Mouse (Mus musculus) cerebellum, adult 11 months (tissue): Measurements from ENCODE around the gene Nudt14.

Source experiments
- DNase-seq: peaks from one replicate; pipeline ENCODE4 v3.0.0; 2022

The Nudt14 gene

GRCm38 (mm10) chr12:112947307-112947706 lies 5.4 kb upstream of the Nudt14 start:
- DNase-seq = no peak

GRCm38 (mm10) chr12:112943669-112944068 lies 1.7 kb upstream of the Nudt14 start:
- no peak for DNase-seq

DNA sequence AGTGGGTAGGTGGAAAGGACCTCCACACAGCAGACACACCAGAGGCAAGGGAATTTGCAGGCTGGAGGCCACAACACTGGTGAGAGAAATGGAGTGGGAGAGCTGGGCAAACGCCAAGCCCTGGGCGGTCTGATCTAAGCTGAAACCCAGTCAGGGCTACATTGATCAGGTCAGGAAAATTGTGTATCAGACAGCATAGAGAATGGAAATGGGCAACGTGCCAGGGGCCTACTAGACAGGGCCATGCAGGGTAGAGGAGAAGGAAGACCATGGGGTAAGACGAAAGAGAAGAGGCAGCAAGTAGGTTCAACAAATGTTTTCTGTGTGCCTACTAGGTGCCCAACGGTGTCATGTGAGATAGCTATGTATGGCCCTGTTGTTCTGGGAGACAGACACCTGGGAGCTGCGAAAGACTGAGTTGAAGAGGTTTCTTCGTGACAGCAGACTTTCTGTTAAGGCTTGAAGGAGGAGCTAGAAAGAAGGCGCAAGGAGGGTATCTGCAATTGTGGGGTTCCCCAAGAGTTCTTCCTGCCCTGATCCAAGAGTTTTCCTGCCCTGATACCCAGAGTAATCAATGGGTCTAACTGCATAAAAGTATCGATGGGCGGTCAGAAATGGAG lies 658 bp downstream of the Nudt14 start:
- peak; percentile 60 for DNase-seq

DNA sequence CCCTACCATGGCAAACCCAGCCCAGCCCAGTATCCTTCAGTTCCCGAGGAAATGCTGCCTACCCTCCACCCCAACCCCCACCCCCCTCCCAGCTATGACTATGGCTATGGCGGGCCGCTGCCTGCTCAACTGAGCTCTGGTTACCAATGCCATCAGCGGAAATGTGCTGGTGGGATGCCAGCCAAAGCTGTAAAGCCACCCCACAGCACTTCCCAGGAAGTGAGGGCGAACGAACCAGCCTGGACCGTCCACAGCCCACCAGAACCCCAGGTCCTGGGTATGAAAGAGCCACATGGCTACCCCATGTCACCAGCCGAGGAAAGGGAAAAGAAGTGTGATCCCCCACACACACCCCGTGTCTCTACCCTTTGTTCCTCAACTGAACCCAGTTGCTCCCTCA lies 1.2 kb downstream of the Nudt14 start:
- no peak for DNase-seq

DNA sequence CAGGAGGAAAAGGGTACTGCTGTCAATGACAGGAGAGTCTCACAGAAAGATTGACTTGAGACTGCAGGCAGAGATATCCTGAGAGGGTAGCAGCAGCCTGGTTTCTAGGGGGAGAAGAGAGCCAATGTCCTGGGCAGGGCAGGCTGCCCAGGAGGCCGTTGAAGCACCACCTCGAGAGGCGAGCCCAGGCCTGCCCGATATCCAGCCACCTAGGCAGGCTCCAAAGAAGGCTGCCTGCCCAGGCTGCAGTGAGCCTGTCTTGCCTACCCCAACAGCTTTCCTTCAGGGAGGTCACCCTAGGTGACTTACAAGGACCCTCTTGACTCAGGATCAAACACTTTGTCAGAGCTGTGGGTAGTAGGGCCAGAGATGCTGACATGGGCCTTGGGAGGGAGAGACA lies 1.7 kb downstream of the Nudt14 start:
- no peak for DNase-seq

GRCm38 (mm10) chr12:112938873-112939565 lies 2.9 kb downstream of the Nudt14 start:
- peak; percentile 70 for DNase-seq

DNA sequence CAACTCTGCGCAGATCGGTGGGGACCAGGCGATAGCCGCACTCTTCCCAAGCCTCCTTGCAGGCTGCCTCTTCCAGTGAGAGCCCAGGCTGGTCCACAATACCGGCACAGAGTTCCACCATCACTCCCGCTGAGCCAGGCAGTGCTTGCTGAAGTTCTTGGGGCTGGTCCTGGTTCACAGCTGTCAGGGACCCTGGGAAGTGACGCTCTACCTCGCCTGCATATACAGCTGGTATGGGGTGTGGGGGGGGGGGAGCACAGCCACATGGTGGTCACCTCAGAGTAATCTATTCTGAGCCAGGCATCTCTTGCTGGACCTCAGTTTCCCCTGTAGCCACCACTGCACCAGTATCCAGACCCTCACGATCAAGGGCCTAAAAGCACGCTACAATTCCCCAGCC lies 3.6 kb downstream of the Nudt14 start:
- no peak for DNase-seq

GRCm38 (mm10) chr12:112937906-112938305 lies 4.0 kb downstream of the Nudt14 start:
- DNase-seq = no peak

GRCm38 (mm10) chr12:112932647-112933046 lies 9.3 kb downstream of the Nudt14 start:
- DNase-seq = no peak

GRCm38 (mm10) chr12:112929562-112930352 lies 12.2 kb downstream of the Nudt14 start, which contains the start of gene Jag2:
Gene Jag2, minus strand, starts transcription at chr12:112929776.
- DNase-seq = no peak

- no peak for DNase-seq
Measured at GRCm38 (mm10) chr12:112928401-112929241, 13.3 kb downstream of the Nudt14 start.

DNA sequence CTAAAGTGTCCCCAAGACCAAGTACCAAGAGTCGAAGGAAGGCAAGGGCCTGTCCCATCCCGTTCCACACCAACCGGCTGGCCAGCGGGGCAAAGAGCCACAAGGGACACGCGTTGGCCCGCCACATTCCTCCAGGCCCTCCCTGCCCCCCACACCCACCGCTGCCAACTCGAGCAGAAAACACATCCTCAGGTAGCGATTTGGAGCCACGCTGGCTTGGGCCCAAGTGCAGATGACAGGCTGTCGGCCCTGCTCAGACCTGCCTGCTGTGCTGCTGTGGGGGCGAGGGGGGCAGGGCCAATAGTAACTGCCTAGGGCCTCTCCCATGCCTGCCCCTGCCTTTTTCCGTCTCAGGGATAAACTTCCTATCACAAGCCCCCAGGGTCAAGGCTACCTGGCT lies 14.7 kb downstream of the Nudt14 start:
- DNase-seq = no peak

- no peak for DNase-seq
Measured at GRCm38 (mm10) chr12:112925950-112926349, 16.0 kb downstream of the Nudt14 start.

DNA sequence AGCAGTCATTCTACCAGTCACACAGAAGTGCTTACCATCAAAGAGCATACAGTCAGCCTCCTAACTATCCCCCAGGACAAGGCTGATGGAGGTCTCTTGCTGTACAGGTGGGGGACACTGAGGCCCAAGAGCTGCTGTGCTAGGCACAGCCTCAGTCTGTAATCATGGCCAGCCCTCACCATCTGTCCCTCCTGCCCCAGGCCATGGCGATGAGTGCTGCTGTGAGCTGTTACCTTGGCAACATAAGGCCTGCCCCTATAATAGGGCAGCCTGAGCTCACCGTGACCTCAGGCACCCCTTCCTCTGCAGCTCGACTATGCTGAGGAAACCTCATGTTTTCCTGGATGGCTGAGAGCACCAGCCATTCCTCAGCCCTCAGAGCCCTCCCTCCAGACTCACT lies 19.4 kb downstream of the Nudt14 start:
- DNase-seq = no peak

DNA sequence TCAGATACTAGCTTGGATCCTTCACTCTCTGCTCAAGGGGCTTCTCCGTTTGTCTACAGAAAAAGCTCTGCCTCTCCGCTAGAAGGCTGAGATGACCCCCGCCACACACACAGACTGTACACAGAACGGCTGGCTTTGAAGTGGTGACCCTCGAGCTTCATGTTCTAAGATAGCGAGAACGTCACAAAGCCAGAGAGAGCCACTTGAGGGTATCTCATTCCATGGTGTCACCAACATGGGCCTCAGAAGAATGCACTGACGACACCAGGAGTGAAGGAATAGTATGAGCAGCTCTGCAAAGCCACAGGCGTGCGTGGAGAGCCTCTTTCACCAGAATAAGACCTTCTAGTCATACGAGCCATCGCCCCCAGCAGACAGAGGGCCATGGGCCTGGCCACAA lies 20.4 kb downstream of the Nudt14 start:
- DNase-seq = no peak

DNA sequence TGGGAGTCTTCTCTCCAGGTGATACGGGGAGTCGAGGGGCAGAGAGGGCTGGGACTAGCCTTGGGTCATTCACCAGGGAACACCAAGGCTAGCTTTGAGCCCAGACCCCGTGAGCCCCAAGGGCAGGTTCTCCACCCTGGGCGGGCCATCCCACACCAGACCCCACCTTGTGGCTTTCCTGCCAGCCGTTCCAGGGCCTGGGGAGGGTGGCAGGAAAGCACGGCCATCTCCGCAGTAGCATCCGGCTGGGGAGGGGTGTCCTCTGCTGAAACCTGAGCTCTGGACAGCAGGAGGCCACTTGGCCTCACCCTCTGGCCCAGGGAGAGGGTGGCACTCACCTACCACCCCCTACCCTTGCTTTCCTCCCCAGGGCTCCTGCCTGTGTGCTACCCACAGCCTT lies 24.0 kb downstream of the Nudt14 start:
- DNase-seq = no peak

GRCm38 (mm10) chr12:112917486-112917885 lies 24.4 kb downstream of the Nudt14 start:
- DNase-seq = no peak

GRCm38 (mm10) chr12:112916698-112917400 lies 25.1 kb downstream of the Nudt14 start:
- no peak for DNase-seq

- no peak for DNase-seq
Measured at GRCm38 (mm10) chr12:112915587-112915986, 26.3 kb downstream of the Nudt14 start.

- no peak for DNase-seq
Measured at GRCm38 (mm10) chr12:112914527-112914926, 27.4 kb downstream of the Nudt14 start.

DNA sequence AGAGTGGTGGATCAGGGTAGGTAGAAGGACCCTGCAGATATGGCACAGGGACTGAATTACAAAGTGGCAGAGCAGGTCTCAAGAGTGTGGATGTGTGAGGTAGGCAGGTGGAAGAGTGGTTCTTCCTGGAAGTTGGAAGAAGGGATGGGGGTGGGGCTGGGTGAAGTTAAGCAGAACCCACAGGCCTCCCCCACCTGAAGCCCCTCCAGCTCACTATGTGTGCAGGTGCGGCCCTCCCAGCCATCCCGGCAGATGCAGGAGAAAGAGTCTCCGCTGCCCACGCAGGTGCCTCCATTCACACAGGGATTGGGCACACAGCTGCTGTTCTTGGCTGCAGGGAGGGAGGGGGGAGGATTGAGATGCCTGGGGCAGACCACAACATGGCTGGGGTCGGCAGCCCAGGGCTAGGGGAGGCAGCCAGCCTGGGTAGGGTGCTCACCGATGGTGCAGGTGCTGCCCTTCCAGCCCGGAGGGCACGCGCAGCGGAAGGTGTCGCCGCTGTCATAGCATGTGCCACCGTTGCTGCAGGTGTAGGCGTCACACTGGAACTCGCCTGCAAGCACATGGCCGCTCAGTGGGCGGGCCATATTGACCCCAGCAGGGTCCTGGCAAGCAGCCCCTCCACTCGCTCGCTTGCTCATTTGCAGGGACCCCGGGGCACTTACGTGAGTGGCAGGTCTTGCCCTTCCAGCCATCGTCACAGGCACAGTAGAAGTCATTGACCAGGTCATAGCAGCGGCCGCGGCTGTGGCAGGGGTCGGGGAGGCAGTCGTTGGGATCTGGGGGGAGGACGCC lies 28.8 kb downstream of the Nudt14 start:
- peak; percentile 37 for DNase-seq
